Comparison of ENCODE assay signal across 14 mouse cellular contexts in genomic region chr12:31983238-31983637, GRCm38 (mm10). TPM values are rescaled to one million over a fixed set of nuclear protein-coding genes. Genes with fewer than 3 reads are reported as not detected.
DNase-seq lines count a peak whose midpoint lies in the region; ATAC-seq and TF ChIP-seq lines count a peak whose summit lies in the region.
"Had no signal": no experiment of that assay in that cellular context is flagged by ENCODE, and none has a peak within 500 bp of the region (broad histone marks: within the 10 kb centered on the region; RNA-seq: fewer than 3 reads in every experiment).

No protein-coding gene starts in this region.

- no peak for TF ChIP-seq CTCF in layer of hippocampus, adult 2 months (conservative IDR thresholded peaks at IDR 0.05)

- no peak overlapping the region for H3K4me3 ChIP-seq in layer of hippocampus, adult 2 months
- H3K4me3 ChIP-seq: heart, embryonic 15.5 days; liver, embryonic 12.5 days; myocyte had no signal

- DNase-seq in layer of hippocampus, adult 2 months (ENCODE audit: low spot score in 2 of 2) = no peak
- DNase-seq in layer of hippocampus, adult 18-20 months (ENCODE audit: low spot score in 2 of 2) = no peak
- peak; percentile 79 for DNase-seq in brain, adult 2 months (ENCODE audit: low read depth, low spot score)
- DNase-seq in cerebellum, adult 11 months = peak; percentile 43
- DNase-seq in cerebellum, postnatal 25 days = peak; percentile 81 to 85
- DNase-seq in thymus, postnatal 25 days = no peak
- DNase-seq: right cerebral cortex, postnatal 14 days; thymus, postnatal 4 days had no signal

- ATAC-seq in frontal cortex, adult (ENCODE audit: low TSS enrichment) = no peak
- ATAC-seq: intestine, postnatal 0 days; liver, embryonic 12.5 days had no signal

- H3K27ac ChIP-seq in layer of hippocampus, adult 2 months = 0 out of 2 replicates have a peak overlapping the region, but pooled peaks have one; percentile 11
- H3K27ac ChIP-seq: heart, embryonic 15.5 days; kidney, postnatal 0 days; liver, embryonic 12.5 days had no signal

RNA-seq across cellular contexts. Expression of gene Hbp1, which starts 32.9 kb away (rescaled TPM):
- 10 to 100 TPM; 26.4 to 28.8 TPM for total RNA-seq in layer of hippocampus, adult 2 months (2021)
- total RNA-seq in layer of hippocampus, adult 18-20 months (2021) = 10 to 100 TPM; 25.6 to 25.8 TPM

Comparison
In these comparisons a context has a peak if more than half of its experiments do, and no peak if none do; other contexts are left out.
1. DNase-seq: peak in brain, adult 2 months (single experiment), cerebellum, adult 11 months (single experiment) and cerebellum, postnatal 25 days (2 of 2); none in layer of hippocampus, adult 2 months (0 of 2), layer of hippocampus, adult 18-20 months (0 of 2) and thymus, postnatal 25 days (single experiment).